Mouse (Mus musculus): ENCODE data around the gene Btg2. TPM values are rescaled to one million over a fixed set of nuclear protein-coding genes. Genes with fewer than 3 reads are reported as not detected.

Gene Btg2
- polyA plus RNA-seq, 1 experiment from 2014 or later: 315 TPM

GRCm38 (mm10) chr1:134078061-134078795 lies 692 bp downstream of the Btg2 start:
- peak; percentile 57 for DNase-seq (ENCODE audit: low spot score)

GRCm38 (mm10) chr1:134077389-134078060 lies 1.4 kb downstream of the Btg2 start:
- DNase-seq (ENCODE audit: low spot score): peak; percentile 83

DNA sequence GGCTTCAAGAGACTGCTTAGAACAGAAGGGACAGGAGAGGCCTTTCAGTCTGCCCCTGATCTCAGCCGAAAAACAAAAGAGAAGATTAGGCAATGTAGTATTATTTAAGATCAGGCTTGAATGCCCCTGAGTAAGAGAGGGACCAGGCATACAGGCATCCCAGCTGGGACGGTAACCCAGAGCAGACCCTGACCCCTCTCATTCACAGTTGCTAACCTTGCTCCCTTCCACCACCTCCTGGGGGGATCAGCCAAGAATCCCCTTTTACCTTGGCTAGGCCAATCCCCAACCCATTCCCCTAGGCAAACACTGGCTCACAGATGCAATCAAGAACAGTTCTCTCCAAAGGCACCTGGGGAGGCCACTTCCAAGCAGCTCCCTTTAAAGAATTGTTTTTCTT lies 2.1 kb downstream of the Btg2 start:
- DNase-seq (ENCODE audit: low spot score): no peak

- peak; percentile 64 for DNase-seq (ENCODE audit: low spot score)
Measured at GRCm38 (mm10) chr1:134075532-134075931, 3.4 kb downstream of the Btg2 start.

DNA sequence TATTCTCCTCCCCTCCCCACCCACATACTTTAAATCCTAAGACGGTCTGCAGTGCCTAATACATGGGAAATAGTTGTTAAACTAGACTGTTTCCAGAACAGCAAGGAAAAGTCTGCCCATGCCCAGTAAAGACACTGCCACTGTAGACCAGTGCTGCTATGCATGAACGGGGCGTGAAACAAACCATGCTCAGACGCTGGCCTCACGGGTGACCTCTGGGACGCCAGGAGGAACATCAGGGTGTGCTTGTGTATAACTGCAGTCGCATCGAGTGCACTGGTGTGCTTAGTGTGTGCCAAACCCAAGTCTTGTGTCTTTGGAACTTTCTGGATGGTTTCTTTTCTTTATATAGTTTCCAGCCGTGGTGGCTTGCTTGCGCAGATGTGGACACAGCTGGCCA lies 4.3 kb downstream of the Btg2 start:
- no peak for DNase-seq (ENCODE audit: low spot score)

GRCm38 (mm10) chr1:134074184-134074583 lies 4.7 kb downstream of the Btg2 start:
- no peak for DNase-seq (ENCODE audit: low spot score)

DNA sequence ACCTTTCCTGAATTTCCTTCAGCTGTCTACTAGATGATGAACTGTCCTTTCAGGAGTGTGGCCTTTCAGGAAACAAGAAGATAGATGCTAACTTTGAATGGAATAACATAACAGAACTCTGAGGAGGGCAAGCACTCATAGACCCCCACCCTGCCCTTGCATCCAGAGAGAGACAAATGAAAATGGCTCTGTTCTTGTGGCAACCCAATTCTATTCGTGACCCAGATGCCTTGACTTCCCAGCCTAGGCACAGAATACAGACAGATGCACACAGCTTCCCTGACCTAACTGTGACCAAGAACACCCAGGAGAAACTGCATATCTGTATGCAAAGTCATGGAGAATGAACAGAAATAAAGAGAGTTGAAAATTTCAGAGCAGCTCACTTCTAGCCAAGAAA lies 5.3 kb downstream of the Btg2 start:
- no peak for DNase-seq (ENCODE audit: low spot score)

- no peak for DNase-seq (ENCODE audit: low spot score)
Measured at GRCm38 (mm10) chr1:134073061-134073564, 5.8 kb downstream of the Btg2 start.

DNA sequence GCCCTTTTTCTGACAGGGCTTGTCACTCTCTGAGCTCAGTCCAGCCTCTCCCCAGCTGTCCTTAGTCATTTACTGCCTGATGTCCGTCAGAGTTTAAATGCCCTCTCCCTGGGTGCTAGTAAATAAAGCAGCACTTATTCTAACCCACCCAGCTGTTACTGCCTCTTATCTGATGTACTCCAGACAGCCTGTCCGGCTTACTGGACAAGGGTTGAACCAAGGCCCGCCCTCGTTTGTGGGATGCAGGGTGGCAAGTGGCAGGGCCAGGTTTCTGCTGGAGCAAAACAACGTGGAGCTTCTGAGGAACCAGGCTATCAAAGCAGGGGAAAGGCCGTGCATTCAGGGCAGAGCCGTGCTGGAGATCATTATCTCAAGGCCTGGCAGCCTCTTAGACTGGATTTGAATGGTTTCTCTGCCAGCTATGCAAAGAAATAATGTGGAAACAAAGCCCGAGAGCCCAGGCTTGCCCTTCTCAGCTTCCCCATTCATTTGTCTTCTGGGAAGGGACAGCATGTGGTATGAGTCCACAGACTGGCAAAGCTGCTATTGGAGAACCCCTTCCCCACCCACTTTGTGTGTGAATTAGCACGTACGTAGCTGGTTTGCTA lies 7.4 kb downstream of the Btg2 start:
- DNase-seq (ENCODE audit: low spot score): no peak

DNA sequence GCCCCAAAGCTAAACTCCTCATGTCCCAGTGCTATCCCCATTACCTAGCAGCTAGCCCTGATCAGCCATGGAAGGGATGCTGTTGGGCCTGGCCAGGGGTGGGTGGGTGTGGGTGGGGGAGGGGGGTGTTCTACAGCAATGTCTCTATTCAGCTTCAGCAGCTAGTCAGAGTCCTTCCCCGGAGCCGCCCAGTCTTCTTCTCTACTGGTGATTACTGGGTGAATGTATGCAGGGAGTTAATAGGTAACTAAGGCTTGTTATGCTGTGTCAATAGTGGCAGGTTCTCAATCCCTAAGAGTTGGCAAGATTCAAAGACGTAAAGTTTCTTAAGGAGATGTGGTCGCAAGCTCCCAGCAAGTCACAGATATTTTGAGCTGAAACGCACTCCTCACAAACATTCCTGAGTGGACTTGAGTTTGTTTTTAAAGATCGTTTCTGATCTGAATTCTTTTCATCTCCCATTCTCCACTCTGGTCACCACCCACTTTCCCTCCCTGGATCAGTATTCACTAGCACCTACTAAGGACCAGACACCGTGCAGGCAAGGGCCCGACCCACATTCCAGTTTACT lies 8.7 kb downstream of the Btg2 start:
- DNase-seq (ENCODE audit: low spot score): no peak

GRCm38 (mm10) chr1:134067143-134067619 lies 11.7 kb downstream of the Btg2 start:
- DNase-seq (ENCODE audit: low spot score): peak; percentile 98

DNA sequence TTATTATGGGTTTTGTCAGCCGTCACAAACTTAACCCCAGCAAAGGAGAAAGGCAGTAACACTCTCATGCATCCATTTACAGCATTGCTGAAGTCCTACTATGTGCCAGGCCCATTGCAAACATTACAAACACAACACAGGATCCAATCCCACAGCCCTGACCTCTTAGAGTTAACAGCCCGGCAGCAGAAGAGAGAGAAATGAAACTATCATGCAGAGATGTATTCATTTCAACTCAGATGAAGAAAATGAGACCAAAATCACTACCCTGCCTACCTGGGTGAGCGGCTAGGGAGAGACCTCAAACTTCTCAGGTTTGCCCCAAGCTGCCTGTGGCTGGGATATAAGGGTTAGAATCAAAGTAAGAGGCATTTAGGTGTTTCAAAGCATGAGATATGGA lies 12.4 kb downstream of the Btg2 start:
- peak; percentile 43 for DNase-seq (ENCODE audit: low spot score)

DNA sequence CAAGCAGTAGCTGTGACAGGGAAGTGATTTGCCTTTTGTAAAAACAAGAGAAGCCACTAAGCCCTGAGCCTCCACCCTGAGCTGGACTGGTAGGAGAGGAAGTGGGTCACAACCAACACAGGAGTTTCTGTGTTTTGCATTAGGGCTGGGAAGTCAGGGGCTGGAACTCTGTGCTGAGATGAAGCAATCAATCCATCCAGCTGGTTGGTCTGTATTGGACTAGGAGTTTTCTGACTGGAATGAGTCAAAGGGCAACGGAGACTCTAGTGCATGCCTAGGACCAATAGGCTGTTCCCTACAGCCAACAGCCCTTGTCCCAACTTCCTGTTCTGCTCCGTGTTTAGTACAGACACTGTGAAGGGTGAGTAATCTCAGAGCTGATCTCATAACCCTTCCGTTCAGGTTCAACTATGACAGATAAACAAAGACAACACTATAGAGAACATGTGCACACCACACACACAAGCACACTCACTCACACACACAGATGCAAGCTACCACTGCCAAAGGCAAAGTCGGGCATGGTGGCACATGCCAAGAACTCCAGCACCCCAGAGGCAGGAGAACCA lies 13.6 kb downstream of the Btg2 start:
- DNase-seq (ENCODE audit: low spot score): peak; percentile 74

GRCm38 (mm10) chr1:134064296-134064831 lies 14.6 kb downstream of the Btg2 start:
- no peak for DNase-seq (ENCODE audit: low spot score)

- DNase-seq (ENCODE audit: low spot score): peak; percentile 73
Measured at GRCm38 (mm10) chr1:134063773-134064125, 15.2 kb downstream of the Btg2 start.

- peak; percentile 93 for DNase-seq (ENCODE audit: low spot score)
Measured at GRCm38 (mm10) chr1:134063086-134063772, 15.7 kb downstream of the Btg2 start.

- DNase-seq (ENCODE audit: low spot score): no peak
Measured at GRCm38 (mm10) chr1:134062411-134063085, 16.4 kb downstream of the Btg2 start.

GRCm38 (mm10) chr1:134061915-134062314 lies 17.0 kb downstream of the Btg2 start:
- DNase-seq (ENCODE audit: low spot score): no peak

DNA sequence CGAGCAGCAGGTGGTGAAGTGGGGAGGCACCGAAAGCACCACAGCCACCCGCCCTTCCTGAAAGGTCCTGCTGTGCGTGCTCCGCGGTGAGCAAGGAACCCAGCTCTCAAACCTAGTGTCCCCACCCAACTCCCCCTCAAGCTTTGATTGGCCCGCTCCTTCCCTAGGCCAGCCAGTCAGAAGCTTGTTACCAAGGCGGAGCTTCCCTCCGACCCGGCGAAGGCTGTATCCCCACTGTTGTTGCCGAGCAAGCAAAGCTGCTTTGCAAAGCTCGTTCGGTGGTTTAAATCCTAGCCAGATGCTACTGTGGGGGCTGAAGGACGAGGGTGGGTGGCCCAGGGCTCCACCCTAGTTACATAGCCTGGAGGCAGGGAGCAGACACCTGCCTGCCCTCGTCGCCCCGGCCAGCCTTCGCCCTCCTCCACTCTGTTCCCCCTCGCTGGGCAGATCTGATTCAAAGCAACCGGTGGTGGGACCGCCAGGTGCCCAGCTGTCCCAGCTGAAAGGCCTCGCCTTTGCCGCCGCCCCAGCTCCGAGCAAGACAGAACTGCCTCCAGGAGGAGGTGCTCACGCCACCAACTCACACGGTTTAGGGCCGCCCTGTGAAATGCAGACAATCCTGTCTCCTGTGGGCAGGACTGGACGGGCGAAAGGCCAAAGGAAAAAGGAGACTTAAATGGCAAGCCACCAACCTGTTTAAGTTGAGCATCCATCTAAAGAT lies 17.9 kb downstream of the Btg2 start:
- DNase-seq (ENCODE audit: low spot score): peak; percentile 98

All from thymus, postnatal 0 days (tissue).